Mouse (Mus musculus) c-Kit-positive CD71-positive TER-119-negative erythroid progenitor cells, embryonic 14.5 days (primary cell): Measurements from ENCODE around the gene Vmn1r40.

Experiments used
- DNase-seq: peaks from one replicate; pipeline ENCODE4 v3.0.0-alpha.2; 2013; ENCODE audit warnings: low read depth

The Vmn1r40 gene

DNA sequence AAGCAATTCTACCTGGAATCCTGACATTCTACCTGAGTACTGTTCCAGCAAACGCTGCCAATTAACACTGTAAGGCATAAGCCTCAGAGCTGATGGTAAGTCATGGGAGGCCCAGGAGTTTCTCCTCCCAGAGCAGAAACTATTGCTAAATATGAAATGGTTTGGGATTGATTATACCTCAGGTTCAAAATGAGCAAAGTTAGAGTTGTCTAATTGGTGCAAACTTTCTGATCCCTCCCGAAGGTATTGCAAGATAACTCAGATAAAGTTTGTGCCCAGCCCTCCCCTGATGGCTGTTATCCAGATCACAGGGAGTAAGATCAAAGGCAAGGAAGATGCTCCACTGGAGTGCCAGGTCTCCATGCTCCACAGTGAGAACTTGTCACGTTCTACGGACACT lies at the start of gene Vmn1r40:
TSS of gene Vmn1r40 (plus strand) at position 301 of the 400 bp plus-strand sequence.
- DNase-seq: no peak

DNA sequence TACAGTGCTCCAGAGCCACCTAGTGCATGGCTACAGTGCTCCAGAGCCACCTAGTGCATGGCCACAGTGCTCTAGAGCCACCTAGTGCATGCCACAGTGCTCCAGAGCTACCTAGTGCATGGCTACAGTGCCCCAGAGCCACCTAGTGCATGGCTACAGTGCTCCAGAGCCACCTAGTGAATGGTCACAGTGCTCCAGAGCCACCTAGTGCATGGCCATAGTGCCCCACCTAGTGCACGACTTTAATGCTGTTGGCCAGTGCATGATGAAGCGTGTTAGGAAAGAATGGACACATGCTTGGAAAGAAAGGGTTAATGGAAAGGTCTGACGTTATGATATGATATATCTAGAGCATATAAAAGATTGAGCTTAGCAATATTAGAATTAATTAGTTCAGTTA lies 49.0 kb upstream of the Vmn1r40 start:
- DNase-seq: no peak

DNA sequence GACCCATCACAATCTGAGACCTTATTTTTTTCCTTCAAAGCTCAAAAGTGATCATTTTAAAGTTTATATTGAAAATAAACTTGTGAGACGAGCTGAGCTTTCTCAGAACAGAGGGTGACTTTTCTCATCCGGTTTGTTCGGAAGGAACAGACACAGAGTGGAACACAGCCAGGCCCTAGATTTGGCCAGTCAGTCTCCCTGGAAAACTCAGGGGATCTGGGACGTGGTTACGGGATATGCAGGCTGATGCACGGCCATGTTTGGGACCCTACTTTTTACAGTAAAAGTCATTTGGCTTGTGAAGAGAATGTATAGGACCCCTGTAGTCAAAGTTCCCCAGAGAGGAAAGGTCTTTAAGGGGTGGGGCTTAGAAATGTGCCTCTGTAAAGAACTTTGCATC lies 48.4 kb upstream of the Vmn1r40 start:
- no peak for DNase-seq

DNA sequence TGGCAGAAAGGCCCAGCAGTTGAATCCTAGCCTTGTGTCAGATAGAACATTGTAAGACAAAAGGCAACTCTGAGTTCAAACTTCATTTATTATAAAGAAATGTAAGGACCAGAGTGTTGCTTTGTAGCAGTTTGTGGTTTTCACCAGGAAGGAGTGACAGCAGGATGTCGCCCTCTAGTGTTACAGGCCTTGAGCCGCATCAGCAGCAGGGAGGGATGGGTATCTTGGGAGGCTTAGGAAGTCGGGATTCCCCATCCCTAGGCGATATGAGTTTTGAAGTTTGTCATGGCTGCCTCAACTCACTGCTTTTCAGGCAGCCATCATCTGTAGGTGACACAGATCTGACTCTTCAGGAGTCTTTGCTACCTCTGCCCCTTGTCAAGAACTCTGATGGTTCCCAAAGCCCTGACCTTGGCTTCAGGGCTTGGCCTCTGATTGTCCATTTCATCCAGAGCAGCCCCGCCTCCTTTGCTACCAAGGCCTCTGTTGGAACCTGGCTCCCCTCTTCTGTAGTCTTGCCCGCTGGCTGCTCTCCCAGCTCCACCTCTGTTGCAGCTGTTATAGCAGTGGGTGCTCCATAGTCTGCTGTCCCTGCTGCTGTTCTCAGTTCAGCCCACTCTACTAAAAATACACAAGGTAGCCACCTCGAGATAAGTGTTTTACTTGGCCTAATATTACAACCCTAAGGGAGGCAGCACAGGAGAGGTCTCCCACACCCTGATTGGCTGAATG lies 47.5 kb upstream of the Vmn1r40 start:
- DNase-seq: no peak

DNA sequence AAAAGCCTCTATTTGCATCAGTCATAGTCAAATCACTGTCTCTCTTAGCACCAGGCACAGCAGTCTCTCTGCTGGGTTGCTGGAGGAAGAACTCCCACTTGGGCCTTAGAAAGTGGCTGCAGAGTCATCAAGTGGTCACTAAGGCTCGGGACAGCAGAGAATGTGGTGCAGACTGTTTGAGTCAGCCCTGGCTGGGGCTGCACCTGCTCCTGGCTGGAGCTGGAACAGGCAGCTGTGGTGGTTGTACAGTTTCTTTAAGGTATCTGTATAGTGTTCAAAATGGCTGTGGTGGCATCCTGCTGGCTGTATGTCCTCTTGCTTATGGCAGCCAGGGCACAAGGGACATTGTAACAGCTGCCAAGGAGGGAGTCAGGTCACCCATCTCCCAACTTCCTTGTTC lies 46.9 kb upstream of the Vmn1r40 start:
- no peak for DNase-seq

DNA sequence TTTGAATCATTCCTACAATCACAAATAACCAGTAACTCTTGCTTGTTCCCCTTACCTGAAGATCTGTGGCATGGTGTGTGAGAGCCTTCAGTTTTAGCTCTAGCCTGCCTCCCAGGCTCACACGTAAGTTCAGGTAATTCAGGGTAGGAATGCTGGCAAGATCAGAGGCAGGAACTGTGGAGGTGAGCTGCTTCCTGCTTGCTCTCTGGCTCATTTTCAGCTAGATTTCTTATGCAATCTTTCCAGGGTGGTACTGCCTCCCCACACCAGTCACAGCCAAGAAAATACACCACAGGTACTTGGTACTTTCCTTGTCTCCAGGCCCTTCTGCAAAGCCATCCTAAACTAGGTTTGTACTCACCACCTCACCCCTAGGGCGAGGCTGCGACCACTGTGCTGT lies 44.8 kb upstream of the Vmn1r40 start:
- DNase-seq: no peak

DNA sequence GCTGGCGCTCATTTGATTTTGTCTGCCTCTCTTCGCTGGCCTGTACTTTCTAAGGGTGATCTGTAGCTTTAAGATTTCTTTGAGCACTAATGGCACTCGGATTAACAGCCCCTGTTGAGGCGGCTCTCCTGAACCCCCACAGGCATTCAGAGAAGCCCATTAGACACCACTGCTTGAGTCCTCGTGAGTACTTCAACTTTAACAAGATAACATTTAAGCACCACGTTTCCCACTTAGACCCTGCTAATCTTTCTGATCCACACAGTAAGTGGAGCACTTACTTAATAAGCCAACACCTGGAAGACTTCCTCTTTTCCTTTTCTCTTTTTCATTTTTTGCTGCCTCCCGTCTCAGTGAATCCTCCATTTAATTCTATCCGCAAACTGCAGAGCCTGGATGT lies 42.2 kb upstream of the Vmn1r40 start:
- DNase-seq: no peak

DNA sequence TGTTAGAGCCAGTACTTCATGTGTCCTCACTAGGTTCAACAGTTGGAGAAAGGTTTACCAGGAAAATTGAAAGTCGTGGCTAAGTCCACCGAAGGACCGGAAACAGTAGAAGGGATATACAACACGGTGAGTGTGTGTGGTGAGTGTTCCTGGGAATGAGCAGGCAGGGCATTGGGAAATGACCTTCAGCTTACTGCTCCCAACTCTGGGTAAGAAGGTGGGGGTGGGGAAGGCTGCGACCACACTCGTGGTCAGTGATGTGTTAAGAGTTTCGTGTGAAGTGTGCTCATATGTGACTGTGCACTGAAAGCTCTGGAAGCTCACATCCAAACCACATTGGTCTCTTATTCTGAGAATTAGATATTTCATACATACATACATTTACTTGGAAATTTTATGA lies 41.7 kb upstream of the Vmn1r40 start:
- DNase-seq: no peak

DNA sequence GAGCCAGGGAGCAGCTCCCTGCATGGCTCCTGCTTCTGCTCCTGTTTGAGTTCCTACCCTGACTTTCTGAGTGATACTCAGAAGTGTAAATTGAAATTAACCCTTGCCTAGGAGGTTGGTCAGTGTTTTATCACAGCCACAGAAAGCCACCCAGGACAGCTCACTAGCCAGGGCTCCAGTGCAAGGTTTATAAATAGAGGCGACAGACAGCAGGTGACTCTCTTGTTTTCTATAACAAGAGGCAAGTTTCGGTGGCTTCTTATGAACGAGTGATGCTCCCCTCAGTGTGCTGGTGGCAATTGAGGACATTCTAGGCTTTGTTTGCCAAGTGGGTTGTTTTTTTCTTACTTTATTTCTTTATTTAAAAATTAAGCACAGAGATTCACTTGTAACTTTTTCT lies 40.4 kb upstream of the Vmn1r40 start:
- DNase-seq: no peak

DNA sequence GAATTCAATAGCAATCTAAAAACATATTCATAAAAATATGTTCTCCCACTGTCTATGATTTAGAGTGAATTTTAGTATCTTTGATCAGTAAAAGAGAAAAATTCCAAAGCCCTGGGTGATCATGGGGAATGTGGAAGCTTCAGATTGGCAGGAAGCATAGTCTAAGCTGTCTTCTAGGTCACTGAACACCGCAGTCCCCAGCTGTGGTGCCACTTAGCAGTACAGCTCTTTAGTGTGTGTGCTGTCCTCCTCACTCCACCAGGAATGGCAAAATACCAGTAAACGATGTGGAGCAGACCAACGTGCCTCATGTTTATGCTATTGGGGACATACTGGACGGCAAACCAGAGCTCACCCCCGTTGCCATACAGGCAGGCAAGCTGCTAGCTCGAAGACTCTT lies 37.8 kb upstream of the Vmn1r40 start:
- no peak for DNase-seq

DNA sequence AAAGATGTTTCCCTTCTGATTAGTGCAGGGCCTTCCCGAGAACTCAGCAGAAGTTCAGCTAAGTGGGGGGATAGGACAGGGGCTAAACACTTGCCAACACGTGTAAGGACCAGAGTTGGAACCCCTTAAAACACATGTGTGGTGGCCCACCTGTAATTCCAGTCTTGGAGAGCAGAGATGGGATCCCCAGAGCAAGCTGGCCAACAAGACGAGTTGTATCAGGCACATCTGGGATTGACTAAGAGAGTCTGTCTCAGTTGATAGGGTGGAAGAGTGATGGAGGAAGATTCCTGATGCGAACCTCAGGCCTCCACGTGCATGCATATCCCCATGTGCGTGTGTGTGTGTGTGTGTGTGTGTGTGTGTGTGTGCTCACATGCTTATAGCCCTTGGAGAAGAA lies 35.9 kb upstream of the Vmn1r40 start:
- no peak for DNase-seq

DNA sequence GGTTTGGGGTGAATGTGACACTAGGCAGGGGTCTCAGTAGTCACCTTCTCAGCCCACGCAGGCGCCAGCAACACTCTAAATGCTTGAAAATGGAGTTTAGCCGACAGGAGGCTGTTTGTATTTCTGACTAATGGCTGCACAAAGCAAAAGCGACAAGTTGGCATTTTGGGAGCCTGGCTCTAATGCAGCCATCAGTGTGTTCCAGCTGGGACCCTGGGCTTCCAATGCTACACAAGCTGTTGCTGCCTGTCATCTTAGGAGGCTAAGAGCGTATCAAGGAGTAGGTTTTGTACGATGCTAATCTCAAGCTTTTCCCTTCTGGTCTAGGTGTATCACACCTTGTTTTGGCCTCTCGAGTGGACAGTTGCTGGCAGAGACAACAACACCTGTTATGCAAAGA lies 34.7 kb upstream of the Vmn1r40 start:
- no peak for DNase-seq

DNA sequence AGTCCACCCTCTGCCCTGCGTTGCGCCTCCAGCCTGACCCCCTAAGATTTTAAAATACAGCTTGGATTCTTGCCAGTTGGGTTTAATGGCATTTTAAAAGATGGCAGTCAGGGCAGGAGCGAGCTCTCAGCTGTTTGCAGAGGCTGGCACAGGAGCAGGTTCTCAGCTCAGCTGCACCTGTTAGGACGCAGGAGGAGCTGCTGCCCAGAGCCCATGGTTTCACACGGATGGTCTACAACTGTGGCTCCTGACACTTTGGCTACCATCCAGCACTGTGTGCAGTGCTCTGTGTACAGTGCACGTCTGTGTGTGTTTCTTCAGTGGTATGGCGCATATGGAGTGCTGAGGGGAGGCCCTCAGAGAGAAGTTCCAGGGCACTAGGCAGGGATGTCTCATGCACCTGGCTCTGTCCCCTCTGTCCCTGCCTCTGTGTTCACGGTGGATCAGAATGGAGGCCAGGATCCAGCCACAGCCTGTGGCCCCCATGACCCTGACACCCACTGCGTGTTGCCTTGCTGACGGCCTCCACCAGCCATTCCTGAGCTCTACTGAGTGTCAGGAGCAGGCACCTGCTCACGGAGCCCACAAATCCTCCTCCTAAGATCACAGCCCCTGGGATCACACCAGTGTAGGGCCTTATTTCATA lies 34.1 kb upstream of the Vmn1r40 start:
- DNase-seq: no peak

DNA sequence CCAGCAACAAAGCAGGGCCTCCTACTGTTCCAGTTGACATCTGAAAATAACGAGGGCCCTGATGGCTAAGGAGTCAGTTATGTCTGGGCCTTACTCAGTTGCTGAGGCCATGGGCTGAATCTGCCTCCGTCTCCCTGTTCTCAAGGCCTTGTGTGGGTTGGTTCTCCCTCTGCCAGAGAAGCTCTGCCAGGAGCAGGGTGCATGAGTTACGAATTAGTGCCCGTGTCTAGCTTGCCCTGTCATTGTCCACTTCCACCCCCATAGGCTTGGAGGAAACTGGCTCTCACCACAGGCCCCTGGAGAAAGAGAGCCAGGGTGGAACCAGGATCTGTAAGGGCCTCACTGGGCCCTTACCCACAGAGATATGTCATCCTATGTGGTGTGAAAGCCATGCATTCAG lies 28.8 kb upstream of the Vmn1r40 start:
- no peak for DNase-seq

DNA sequence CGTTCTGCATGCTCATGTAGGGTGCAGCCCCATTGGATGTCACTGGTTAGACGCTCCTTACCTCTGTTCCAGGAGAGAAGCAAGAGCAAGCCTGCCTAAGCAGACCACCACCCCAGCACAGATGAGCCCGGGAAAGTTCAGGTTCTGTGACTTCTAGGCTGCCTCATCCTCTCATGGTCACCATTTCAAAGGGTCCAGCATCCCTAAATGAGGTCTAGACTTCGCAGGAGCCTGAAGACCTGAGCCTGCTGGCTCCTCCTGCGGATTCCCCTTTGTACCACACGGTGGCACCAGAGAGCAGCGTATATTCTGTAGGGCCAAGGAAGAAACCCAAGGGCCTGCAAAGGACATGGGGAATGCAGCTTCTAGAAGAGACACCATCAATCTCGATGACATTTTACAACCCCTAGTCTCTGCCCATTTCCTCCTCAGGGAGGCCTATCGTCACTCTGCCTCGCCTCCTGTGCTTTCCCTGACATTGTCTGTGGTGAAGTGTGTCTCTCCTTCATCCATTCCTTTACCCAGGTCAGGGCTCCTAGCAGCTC lies 28.0 kb upstream of the Vmn1r40 start:
- peak; percentile 36 for DNase-seq

DNA sequence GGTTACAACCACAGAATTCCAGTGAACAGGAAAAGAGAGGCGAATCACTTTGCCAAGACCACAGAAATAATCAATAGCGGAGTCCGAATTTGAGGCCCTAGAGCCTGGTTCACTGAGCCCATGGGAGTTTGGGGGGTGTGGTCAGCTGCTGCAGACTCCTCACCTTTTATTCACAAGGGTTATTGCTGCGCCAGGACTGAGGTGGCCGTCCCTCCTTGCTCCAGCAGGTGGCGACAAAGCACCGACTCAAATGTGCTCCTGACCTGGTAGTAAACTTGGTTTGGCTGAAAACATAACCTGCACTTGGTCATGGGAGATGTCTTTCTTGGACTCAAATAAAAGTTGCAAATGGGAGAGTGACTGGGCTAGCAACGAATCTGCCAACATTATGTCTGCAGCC lies 27.2 kb upstream of the Vmn1r40 start:
- peak; percentile 50 for DNase-seq

DNA sequence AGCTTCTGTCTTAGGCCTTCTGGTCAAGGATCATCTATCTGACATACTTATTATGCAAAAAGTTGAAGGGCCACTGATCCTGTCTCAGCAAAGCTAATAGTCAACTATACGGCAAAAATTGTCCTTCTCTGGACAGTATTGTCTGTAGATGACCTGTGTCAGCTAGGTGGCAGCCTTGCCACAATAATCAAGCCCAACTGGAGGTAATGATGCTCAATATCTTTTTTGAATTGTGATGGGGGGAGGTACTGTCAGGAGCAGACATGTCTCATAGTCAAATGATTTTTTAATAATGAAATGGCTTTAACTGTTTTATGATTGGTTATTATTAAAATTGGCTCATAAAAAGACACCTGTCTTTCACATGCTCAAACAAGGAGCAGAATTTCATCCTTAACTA lies 23.1 kb upstream of the Vmn1r40 start:
- no peak for DNase-seq

DNA sequence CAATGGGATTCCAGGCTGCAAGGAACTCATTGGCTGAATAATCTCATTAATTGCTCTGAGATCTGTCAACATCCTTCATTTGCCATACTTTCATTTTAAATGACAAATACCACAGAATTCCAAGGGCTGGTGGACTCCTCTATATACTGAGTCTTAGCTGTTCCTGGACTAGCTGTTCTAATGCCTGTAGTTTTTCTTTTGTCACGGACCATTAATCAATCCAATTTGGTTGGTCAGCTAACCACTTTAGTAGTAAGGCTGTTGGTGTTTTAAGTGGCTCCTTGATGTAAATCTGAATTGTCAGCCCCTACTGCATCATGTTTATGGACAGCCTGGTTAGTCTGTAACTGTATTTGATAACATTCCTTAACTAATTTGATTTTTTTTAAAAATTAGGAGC lies 20.2 kb upstream of the Vmn1r40 start:
- no peak for DNase-seq

DNA sequence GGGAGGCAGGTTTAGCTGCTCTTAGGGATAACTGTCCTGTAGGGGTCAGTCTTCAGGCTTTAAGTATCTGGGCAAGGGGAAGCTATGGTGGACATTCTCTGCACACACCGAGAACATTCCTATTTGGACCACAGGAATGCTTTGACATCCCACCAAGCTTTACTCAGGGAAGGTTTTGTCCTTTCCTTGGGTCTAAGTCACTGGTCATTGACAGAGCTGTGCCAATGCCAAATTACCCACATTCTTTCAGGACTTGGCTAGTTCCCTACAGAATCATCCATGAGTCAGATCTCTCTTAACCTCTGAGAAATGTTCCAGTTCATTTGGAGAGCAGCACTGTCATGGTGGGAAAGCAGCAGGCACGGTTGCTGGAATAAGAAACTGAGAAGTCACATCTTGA lies 716 bp upstream of the Vmn1r40 start:
- DNase-seq: no peak

DNA sequence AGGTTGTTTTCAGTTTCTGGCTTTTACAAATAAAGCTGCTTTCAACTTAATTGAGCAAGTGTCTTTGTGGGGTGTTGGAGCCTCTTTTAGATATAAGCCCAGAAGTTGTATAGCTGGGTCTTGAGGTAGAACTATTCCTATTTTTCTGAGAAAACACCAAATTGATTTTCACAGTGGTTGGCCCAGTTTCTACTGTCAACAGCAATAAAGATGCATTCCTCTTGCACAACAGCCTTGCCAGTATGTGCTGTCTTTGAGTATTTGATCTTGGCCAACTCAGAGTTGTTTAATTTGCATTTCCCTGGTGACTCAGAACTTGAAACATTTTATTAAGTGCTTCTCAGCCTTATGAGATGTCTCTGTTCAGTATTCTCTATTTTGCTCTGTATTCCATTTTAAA lies 10.7 kb downstream of the Vmn1r40 start:
- DNase-seq: no peak

DNA sequence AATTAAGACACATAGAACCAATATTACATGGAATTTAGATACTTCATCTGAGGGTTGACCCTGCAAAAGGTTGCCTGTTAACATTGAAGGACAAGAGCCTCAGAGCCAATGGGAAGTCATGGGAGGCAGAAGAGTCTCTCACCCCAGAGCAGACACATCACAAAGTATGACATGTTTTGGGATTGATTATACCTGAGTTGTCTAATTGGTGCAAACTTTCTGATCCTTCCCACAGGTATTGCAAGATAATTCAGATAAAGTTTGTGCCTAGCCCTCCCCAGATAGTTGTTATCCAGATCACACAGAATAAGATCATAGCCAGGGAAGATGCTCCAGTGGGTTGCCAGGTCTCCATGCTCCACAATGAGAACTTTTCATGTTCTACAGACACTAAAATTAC lies 33.1 kb downstream of the Vmn1r40 start, which contains the start of gene Vmn1r41:
TSS of gene Vmn1r41 (plus strand) at position 301 of the 400 bp plus-strand sequence.
- DNase-seq: no peak

DNA sequence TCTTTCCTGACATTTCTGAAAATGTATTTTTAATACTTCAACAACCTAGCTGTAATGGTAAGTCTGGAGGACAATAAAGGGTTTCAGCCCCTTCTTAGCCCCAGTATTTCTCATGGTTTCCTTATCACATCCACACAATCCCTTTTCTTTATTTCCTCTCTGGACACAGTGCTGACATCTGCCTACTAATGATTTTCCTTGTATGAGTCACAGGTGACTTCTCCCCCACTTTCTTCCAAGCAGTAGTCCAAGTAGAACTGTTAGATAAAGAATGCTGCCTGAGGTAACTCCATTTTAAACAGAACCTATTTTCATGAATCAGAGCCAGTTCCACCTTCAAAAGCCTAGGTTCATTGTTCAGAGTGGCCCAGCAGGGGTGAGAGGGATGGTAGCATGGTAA lies 35.5 kb downstream of the Vmn1r40 start:
- DNase-seq: no peak
